Mouse (Mus musculus) stomach, embryonic 14.5 days (tissue): Measurements from ENCODE around the gene Tnfrsf26. TPM values are rescaled to one million over a fixed set of nuclear protein-coding genes. Genes with fewer than 3 reads are reported as not detected.

ENCODE experiments used
- ATAC-seq: fragments of 200-750 bp; cut with Nextera tagmentation; 2 replicates; pipeline ENCODE4 v1.8.0; 2017; ENCODE audit warnings: low read depth, moderate TSS enrichment; ENCODE audit not compliant: insufficient number of reproducible peaks, insufficient read depth, low FRiP score
- H3K27ac ChIP-seq: fragments of 300-500 bp; sonication (generic); 2 replicates; pipeline ENCODE4 v1.5.1; 2014; ENCODE audit warnings: mild to moderate bottlenecking, low read length, moderate library complexity, mixed read lengths
- H3K27me3 ChIP-seq: fragments of 300-500 bp; sonication (generic); 2 replicates; pipeline ENCODE4 v1.6.1; 2014; ENCODE audit warnings: low read length, control low read depth, mixed read lengths; ENCODE audit not compliant: control insufficient read depth, insufficient read depth
- H3K36me3 ChIP-seq: fragments of 300-500 bp; sonication (generic); 2 replicates; pipeline ENCODE4 v1.6.1; 2014; ENCODE audit warnings: mild to moderate bottlenecking, control low read depth, low read length, moderate library complexity, mixed read lengths; ENCODE audit not compliant: control insufficient read depth, insufficient read depth
- H3K4me1 ChIP-seq: fragments of 300-500 bp; sonication (generic); 2 replicates; pipeline ENCODE4 v1.6.1; 2014; ENCODE audit warnings: low read length, control low read depth, mixed read lengths; ENCODE audit not compliant: control insufficient read depth, insufficient read depth
- H3K4me2 ChIP-seq: fragments of 300-500 bp; sonication (generic); replicated peaks from 2 replicates; pipeline ENCODE4 v1.6.1; 2014; ENCODE audit warnings: low read depth, low read length, control low read depth
- H3K4me3 ChIP-seq: fragments of 300-500 bp; sonication (generic); 2 replicates; pipeline ENCODE4 v1.5.1; 2014; ENCODE audit warnings: low read depth, low read length, control low read depth
- H3K9ac ChIP-seq: fragments of 300-500 bp; sonication (generic); replicated peaks from 2 replicates; pipeline ENCODE4 v1.6.1; 2014; ENCODE audit warnings: low read depth, mild to moderate bottlenecking, control low read depth, low read length, moderate library complexity, mixed read lengths
- H3K9me3 ChIP-seq: fragments of 300-500 bp; sonication (generic); 2 replicates; pipeline ENCODE4 v1.6.1; 2016; ENCODE audit warnings: low read depth, low read length, control low read depth; ENCODE audit not compliant: control insufficient read depth
- WGBS: fragments of 180-500 bp; shearing (Covaris S2); extraction: QIAGEN DNeasy Blood & Tissue Kit; methylation state at CpG from one replicate; pipeline ENCODE4 v1.1.7; 2014; 5-methylcytosine and 5-hydroxymethylcytosine counted together
- polyA plus RNA-seq: library from polyadenylated mRNA; unstranded; fragments of >200 nt; fragmentation: Nextera tagmentation; extraction: Ambion mirVana; gene quantifications from 2 replicates; pipeline ENCODE4 v1.2.1, GENCODE M21; 2014

Gene Tnfrsf26
- polyA plus RNA-seq, 1 experiment from 2014 or later = 0.17 TPM

DNA sequence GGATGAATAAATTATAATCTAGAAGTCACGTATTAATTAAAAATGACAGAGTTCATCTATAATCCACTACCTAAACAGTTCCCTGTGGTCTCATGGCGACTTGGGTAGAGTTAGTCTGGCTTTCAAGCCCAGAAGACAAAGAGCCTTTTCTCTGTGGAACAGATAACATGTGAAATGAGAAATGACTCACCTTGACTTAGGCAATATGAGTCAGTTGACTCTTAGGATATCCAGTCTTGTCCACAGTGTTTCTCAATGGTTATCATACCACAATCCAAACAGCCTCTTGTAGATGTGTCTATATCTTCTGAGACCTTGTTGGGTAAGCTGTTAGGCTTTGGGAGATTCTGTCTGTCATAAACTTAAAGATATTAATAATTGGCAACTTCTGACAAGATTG lies 3.0 kb upstream of the Tnfrsf26 start:
- no peak overlapping the region for H3K4me2 ChIP-seq
- no peaks in the 10 kb centered on the region for H3K9me3 ChIP-seq
- no peaks in the 10 kb centered on the region for H3K27me3 ChIP-seq
- no peak for ATAC-seq
- no peak overlapping the region for H3K27ac ChIP-seq
- H3K4me3 ChIP-seq = no peak overlapping the region
- 57% methylated on average over 2 of the region's 2 CpGs for WGBS
- H3K4me1 ChIP-seq = no peaks in the 10 kb centered on the region
- H3K36me3 ChIP-seq = no peaks in the 10 kb centered on the region
- no peak overlapping the region for H3K9ac ChIP-seq

DNA sequence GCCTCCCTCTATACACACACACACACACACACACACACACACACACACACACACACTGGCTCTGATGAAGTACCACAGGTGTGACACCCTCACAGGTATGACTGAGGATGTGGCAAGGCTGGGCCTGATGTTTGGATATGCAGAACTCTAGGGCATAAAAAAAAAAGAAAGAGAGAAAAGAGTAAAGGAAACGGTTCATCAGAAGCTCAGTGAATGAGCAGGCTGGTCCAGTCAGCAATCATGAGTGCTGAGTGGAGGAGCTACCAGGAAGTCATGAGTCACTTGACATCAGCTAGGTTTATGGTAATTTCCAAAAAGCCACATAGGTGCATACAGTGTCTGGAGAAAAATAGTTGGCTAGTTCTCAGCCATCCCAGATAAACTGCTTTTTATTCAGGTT lies 979 bp upstream of the Tnfrsf26 start:
- Histone ChIP-seq H3K27ac (no peak overlapping the region), H3K4me3 (no peak overlapping the region), H3K9me3 (no peaks in the 10 kb centered on the region), H3K4me1 (no peaks in the 10 kb centered on the region), H3K27me3 (no peaks in the 10 kb centered on the region), H3K9ac (no peak overlapping the region), H3K4me2 (no peak overlapping the region), H3K36me3 (no peaks in the 10 kb centered on the region)
- no peak for ATAC-seq
- WGBS = 33% methylated on average over 1 of the region's 1 CpGs

DNA sequence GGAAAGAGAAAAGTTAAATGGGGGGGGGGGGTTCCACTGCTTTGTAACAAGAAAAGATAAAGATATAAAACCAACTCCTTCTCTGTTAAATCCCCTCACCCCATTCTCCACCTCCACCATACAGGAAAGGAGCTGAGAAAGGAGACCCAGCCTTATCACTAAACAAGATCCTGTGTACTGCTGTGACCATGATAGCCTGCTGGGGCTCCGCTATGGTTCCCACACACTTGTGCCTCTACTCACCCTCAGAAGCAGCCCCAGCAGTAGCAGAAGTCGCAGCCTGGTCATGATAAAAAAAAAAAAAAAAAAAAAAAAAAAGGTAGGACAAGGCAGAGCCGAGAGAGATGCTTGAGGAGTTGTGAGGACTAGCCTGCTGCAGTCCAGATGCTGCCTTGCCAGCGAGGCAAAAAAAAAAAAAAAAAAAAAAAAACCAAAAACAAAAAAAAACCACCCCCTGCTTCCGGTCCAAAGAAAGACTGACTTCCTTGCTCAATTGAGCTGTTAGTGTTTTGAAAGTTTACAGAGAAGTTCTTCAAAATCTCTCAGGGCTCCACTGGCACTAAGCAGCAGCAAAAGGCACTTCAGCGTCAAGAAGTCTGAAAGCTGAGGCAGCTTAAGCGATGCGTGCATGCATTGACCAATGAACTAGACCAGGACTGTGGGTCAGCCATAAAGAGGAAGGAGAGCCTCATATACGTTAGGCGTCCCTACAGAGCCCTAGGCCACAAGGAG lies 801 bp downstream of the Tnfrsf26 start:
- WGBS = 60% methylated on average over 10 of the region's 10 CpGs
- no peaks in the 10 kb centered on the region for H3K27me3 ChIP-seq
- no peak overlapping the region for H3K9ac ChIP-seq
- no peak for ATAC-seq
- no peak overlapping the region for H3K4me2 ChIP-seq
- H3K4me1 ChIP-seq = no peaks in the 10 kb centered on the region
- H3K4me3 ChIP-seq = no peak overlapping the region
- no peaks in the 10 kb centered on the region for H3K36me3 ChIP-seq
- no peaks in the 10 kb centered on the region for H3K9me3 ChIP-seq
- H3K27ac ChIP-seq = no peak overlapping the region

DNA sequence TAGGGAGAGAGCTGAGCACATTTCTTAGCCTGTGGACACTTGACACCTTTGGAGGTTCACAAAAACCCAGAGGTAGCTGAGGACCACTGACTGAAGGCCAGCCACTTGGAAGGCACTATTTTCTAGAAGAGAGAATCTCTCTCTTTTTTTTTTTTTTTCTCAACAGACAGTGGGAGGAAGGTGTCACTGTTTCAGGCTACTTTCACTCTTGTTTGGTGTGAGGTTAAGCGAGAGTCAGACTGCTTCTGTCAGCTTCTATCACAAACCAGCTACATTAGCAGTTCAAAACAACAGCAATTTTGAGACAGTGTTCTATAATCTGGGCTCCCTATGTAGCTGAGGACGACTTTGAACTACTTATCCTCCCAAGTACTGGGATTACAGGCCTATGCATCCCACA lies 2.3 kb downstream of the Tnfrsf26 start:
- Histone ChIP-seq H3K4me1 (no peaks in the 10 kb centered on the region), H3K27ac (no peak overlapping the region), H3K4me3 (no peak overlapping the region), H3K4me2 (no peak overlapping the region), H3K36me3 (no peaks in the 10 kb centered on the region), H3K9me3 (no peaks in the 10 kb centered on the region), H3K27me3 (no peaks in the 10 kb centered on the region), H3K9ac (no peak overlapping the region)
- WGBS = 71% methylated on average over 2 of the region's 2 CpGs
- ATAC-seq = no peak

DNA sequence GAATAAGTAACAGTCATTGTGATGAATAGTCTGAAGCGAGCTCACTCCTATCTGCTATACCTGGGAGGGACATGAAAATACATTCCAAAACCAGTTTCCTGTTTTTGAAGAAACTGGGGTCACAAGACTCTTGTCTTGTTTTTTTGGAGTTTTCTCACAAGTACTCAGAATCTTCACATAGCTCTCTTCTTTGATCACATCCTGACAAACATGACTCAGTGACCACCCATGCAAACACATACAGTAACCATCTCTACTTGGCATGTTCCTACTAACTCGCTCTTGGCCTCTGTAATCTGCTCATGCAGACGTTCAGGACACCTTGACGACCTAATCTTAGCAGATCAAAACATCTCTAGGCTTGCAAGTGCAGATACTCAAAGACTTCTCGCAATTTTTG lies 3.4 kb downstream of the Tnfrsf26 start:
- Histone ChIP-seq H3K36me3 (no peaks in the 10 kb centered on the region), H3K9ac (no peak overlapping the region), H3K27me3 (no peaks in the 10 kb centered on the region), H3K4me3 (no peak overlapping the region), H3K4me2 (no peak overlapping the region), H3K27ac (no peak overlapping the region), H3K9me3 (no peaks in the 10 kb centered on the region), H3K4me1 (no peaks in the 10 kb centered on the region)
- 70% methylated on average over 5 of the region's 5 CpGs for WGBS
- no peak for ATAC-seq

DNA sequence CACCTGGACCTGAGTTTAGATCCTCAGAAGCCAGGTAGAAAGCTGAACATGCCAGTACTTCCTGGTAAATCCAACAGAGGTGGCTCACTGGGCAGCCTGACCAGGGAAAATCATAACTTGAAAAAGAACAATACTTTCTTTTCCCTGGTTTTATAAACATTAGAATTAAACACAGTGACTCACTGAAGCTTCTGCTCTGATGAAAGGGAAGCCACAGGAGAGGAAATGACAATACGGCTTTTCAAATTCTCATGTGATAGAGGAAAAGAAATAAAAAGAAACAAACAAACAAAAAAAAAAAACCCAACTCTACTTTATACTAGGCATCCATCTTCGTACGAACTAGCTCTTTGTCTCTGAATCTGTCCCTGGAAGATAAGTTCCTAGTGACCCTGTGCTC lies 4.0 kb downstream of the Tnfrsf26 start:
- Histone ChIP-seq H3K27ac (no peak overlapping the region), H3K9ac (no peak overlapping the region), H3K4me2 (no peak overlapping the region), H3K36me3 (no peaks in the 10 kb centered on the region), H3K9me3 (no peaks in the 10 kb centered on the region), H3K4me3 (no peak overlapping the region), H3K27me3 (no peaks in the 10 kb centered on the region), H3K4me1 (no peaks in the 10 kb centered on the region)
- WGBS = 82% methylated on average over 3 of the region's 3 CpGs
- ATAC-seq = no peak

DNA sequence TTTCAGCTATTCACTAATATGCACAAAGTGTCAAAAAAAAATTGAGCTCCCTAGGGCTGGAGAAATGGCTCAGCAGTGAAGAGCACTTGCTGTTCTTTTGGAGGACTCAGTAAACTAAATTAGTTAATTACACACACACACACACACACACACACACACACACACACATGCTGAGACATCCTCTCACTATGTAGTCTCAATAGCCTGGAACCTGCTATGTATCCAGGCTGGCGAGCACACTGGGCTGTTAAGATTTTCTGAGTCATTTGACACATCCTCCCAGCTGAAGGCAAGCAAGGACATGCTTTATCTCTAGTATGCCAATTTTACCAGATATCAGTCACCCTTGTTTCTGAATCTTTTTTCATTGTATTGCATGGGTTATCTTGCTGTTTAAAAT lies 7.6 kb downstream of the Tnfrsf26 start:
- Histone ChIP-seq H3K4me3 (no peak overlapping the region), H3K9ac (no peak overlapping the region), H3K27ac (no peak overlapping the region), H3K4me2 (no peak overlapping the region), H3K9me3 (no peaks in the 10 kb centered on the region), H3K4me1 (no peaks in the 10 kb centered on the region), H3K27me3 (no peaks in the 10 kb centered on the region), H3K36me3 (no peaks in the 10 kb centered on the region)
- WGBS = 38% methylated on average over 1 of the region's 1 CpGs
- ATAC-seq = no peak

DNA sequence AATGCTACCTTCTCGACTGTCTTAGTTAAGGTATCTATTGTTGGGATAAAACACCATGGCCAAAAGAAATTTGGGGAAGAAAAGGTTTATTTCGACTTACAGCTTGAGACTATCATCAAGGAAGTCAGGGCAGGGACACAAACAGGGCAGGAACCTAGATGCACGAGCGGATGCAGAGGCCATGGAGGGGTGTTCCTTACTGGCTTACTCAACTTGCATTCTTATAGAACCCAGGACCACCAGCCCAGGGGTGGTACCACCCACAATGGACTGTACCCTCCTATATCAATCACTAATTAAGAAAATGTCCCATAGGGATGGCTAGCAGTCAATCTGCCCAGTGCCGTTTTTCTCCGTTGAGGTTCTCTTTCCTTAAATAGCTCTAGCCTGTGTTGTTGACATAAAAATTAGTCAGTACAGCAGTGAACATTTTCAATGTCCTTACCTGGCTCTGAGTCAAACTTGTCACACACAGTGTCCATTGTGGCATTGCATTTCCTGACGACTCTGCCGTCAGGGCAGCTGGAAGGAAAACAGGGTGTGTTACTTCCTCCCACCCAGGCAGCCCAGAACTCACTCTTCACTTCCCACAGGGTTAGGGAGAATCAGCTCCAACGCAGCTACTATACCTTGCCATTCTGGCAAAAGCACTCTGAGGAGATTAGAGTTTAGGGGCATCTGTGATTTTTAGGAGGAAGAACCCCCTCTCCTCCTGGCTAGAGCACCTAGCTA lies 14.0 kb downstream of the Tnfrsf26 start:
- peak overlapping the region; percentile 21; the same call in 1 of the 2 replicates for H3K27ac ChIP-seq
- no peaks in the 10 kb centered on the region for H3K9me3 ChIP-seq
- H3K4me1 ChIP-seq = 0 out of 2 replicates have a peak, but pooled peaks cover 2% of the 10 kb centered on the region
- 0 out of 2 replicates have a peak, but pooled peaks have one; percentile 56 for ATAC-seq
- no peak overlapping the region for H3K9ac ChIP-seq
- H3K27me3 ChIP-seq = no peaks in the 10 kb centered on the region
- H3K4me3 ChIP-seq = no peak overlapping the region
- H3K36me3 ChIP-seq = no peaks in the 10 kb centered on the region
- no peak overlapping the region for H3K4me2 ChIP-seq
- 50% methylated on average over 9 of the region's 9 CpGs for WGBS
